Mouse (Mus musculus): ENCODE measurements around the gene Dcaf8.

Gene Dcaf8

GRCm38 (mm10) chr1:172148279-172148954 lies 533 bp downstream of the Dcaf8 start:
- DNase-seq (ENCODE audit: extremely low spot score, low spot score): peak; percentile 76

DNA sequence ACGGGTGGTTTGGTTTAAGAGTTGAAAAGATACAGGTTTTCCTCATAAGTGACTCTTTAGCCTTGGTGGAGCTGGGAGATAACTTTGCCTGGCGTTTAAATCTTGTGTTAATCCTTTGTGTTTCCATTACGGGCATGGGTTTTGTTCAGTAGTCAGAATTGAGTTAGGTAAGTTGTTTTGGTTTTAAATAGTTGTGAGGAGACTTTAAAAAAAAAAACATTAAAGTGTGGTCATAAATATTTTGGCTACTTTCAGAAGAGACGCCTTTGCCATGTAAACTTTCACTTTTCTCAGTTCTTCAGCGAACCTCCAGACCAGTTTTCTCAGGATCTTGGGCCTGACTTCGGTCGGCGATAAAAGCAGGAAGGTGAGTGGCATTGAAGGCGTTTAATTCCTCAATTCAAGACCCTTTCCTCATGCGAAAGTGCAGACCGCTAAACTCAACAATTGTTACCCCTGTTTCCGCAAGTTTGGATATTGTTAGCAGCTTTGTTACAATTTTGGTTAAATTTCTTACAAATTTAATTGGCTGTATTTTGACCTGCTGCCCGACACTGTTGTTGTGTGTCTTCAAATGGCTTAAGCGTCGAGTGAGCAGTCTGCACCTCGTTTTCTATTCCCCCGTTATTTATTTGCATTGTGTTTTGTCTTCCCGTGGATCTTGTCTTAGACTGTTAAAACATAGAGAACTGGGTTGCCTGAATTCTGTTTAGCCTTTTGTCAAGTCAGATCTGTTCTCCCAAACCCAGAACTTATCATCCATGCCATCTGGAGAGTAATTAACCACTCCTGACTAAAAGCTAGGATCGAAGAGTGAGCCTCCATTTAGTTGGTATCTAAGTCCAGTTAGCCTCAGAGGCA lies 1.3 kb downstream of the Dcaf8 start:
- DNase-seq (ENCODE audit: extremely low spot score, low spot score): no peak

DNA sequence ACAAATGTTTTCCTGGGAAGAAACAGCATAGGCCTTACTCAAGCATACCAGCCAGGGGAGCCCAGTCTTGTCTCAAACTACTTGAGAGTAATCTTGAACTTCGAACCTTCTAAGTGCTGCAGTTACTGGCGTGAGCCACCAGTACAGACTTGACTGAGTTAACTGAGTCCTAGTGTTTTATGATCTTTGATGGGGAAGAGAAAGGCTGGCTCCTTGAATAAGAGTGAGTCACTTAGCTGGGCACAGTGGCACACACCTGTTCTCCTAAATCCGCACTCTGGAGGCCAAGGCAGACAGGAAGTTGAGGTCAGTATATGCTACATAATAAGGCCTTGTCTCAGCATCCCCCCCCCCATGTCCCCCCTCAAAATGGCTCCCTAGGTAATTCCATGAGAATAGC lies 6.7 kb downstream of the Dcaf8 start:
- no peak for DNase-seq (ENCODE audit: extremely low spot score, low spot score)

DNA sequence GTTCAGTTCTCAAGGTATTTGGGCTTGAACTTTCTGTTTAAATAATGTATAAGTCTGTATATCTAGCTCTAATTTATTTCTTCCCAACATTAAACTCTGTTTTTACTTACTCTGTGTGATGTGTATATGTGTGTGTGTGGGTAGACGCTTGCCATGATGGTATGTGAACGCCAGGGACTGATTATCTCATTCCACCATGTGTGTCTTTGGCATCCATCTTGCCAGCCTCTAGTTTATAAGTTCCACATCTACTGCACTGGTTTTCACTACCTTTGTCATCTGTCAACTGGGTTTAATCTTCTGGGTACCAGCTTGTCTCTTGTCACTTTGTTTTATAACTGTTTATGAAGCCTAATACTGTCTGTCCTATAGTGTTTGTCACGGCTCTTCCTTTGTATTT lies 7.6 kb downstream of the Dcaf8 start:
- DNase-seq (ENCODE audit: extremely low spot score, low spot score): no peak

- no peak for DNase-seq (ENCODE audit: extremely low spot score, low spot score)
These were observed 12.1 kb downstream of the Dcaf8 start for GRCm38 (mm10) chr1:172159970-172160369.

- no peak for DNase-seq (ENCODE audit: extremely low spot score, low spot score)
These were observed 12.6 kb downstream of the Dcaf8 start for GRCm38 (mm10) chr1:172160508-172160907.

DNA sequence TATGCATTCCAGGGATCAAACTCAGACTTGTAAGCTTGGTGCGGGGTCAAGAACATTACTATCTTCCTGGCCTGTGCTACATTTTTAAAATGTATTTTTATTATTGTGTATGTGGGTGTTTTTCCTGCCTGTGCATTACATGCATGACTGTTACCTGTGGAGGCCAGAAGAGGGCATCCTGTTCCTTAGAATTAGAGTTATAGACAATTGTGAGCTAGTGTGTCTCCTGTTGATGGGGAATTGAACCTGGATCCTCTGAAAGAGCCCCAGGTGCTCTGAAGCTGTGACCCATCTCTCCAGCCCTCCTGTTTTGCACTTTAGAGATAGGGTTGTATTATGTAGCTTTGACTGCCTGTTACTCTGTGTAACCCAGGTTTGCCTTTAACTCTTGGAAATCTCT lies 14.1 kb downstream of the Dcaf8 start:
- no peak for DNase-seq (ENCODE audit: extremely low spot score, low spot score)

- DNase-seq (ENCODE audit: extremely low spot score, low spot score): no peak
These were observed 15.1 kb downstream of the Dcaf8 start for GRCm38 (mm10) chr1:172162959-172163358.

GRCm38 (mm10) chr1:172167911-172168310 lies 20.0 kb downstream of the Dcaf8 start:
- DNase-seq (ENCODE audit: extremely low spot score, low spot score): no peak

GRCm38 (mm10) chr1:172169809-172170208 lies 21.9 kb downstream of the Dcaf8 start:
- DNase-seq (ENCODE audit: extremely low spot score, low spot score): no peak

GRCm38 (mm10) chr1:172172381-172172780 lies 24.5 kb downstream of the Dcaf8 start:
- no peak for DNase-seq (ENCODE audit: extremely low spot score, low spot score)

- no peak for DNase-seq (ENCODE audit: extremely low spot score, low spot score)
These were observed 25.3 kb downstream of the Dcaf8 start for GRCm38 (mm10) chr1:172173181-172173580.

- DNase-seq (ENCODE audit: extremely low spot score, low spot score): no peak
These were observed 29.9 kb downstream of the Dcaf8 start for GRCm38 (mm10) chr1:172177791-172178190.

DNA sequence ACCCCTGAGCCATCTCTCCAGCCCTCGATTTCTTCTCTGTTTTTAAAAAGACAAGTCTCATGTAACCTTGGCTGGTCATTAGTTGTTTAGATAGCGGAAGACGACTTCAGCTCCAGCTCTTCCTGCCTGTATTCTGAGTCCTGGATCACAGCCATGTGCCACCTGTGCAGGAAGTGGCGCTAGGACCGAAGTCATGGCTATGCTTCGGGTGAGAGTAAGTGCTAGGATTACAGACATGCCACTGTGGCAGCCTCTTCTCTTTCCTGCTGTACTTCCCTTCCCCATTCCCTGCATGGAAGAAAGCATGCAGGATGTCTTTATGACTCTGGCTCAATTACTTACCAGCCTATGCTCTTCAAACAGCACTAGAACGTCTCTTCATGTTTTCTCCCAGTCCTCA lies 31.2 kb downstream of the Dcaf8 start:
- DNase-seq (ENCODE audit: extremely low spot score, low spot score): no peak

DNA sequence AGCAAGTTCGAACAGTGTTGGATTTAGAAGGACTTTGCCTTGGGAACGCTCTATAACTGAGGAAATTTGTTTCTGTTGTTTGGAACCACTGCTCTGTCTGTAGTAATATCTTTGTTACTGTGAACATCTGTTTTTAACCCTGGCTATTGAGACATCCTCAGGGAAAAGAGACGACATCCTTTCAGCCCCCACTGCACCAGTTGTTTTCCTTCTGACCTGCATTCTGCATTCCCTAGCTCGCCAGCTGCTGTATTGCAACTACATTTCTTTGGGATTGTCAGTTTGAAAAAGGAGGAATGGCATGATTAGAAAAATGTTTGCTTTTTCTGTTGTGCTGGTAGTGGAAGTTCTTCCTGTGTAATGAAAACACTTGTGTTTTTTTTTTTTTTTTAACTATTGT lies 33.0 kb downstream of the Dcaf8 start:
- DNase-seq (ENCODE audit: extremely low spot score, low spot score): no peak

- DNase-seq (ENCODE audit: extremely low spot score, low spot score): no peak
These were observed 33.9 kb downstream of the Dcaf8 start for GRCm38 (mm10) chr1:172181777-172182176.

DNA sequence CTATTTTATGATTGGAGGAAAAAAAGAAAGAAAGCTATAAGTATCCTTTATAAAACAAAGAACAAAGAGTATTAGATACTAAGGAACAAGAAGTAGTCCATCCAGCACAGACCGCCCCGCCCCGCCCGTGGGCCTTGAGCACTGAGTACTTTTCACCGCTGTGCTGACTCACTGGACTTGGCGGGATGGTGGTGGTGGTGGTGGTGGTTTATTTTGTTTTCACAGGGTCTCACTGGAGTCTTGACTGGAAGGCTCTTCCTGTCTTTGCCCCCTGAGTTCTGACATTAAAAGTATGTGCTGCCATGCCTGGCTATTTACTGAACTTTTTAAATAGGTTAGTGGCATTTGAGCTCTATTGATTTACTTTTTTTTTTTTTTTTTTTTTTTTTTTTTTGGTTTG lies 35.2 kb downstream of the Dcaf8 start:
- no peak for DNase-seq (ENCODE audit: extremely low spot score, low spot score)

DNA sequence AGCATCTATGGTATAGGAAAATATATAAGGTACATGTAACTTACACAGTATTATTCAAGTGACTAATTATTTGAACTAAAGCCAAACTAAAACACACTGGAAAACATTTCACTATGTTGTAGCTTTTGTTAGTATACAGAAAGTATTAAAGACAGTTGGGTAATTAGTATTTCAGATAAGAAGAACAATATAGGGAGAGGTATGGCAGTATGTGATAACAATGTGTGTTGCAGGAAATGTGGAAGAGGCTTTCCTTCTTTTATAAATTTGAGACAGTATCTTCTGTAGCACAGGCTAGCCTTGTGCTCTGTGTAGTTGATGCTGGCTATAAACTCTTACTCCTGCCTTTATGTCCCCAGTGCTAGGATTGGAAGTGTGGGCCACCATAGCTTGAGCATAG lies 36.0 kb downstream of the Dcaf8 start:
- DNase-seq (ENCODE audit: extremely low spot score, low spot score): no peak

DNA sequence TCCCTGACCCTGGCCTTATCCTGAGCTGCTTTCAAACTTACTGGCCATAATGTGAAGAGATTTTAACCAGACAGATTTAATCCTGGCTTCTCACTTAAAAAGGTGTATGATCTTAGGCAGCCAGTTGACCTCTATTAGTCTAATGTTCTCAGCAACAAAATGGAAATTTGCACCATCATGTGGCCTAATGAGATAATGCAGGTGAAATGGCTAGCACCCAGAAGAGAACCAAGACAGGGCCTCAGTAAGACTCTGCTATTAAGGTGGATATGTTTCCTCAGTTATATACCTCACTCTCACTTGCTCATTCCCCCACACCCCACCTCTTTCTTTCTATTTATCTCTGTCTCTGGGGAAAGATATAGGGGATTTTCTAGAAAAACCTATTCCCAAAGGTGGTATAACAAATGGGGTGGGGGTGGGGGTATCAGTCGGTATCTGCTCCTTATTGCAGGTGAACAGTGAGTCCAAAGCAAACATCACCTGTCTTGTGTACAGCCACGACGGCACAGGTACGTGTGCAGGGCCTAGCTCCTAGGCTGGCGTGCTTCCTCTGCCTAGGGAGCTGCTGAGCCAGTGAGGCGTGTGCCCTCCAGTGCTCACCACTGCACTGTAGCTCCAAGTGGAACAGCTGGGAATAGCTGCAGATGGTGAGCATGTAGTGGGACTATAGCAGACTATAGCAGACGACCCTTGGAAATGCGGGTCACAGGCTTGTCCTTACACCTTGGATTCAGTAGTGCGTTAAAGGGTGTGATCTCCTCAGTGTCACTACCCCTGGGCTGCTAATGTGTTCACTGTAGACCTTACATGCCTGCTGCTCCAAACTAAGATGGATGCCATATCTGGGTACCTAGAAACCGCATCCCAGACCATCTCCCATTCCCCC lies 38.8 kb downstream of the Dcaf8 start:
- no peak for DNase-seq (ENCODE audit: extremely low spot score, low spot score)

GRCm38 (mm10) chr1:172188891-172189290 lies 41.0 kb downstream of the Dcaf8 start:
- no peak for DNase-seq (ENCODE audit: extremely low spot score, low spot score)

DNA sequence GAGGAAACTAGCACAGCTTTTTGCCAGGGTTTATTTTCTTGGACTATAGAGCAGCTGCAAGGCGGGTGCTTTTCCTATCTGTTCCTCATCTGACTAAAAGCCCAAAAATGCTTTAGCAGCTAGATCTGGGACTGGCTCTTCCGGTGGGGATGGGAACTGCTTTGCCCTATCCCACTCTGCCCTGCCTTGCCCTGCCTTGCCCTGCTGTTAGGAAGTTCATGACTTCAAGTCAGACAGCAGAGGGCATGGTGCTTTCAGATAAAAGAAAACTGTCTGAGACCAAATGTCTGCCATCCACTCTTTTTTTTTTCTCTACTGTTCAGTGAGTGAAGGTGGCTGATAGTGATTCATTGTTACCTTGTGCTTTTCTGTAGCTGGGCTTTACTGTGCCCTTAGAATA lies 43.7 kb downstream of the Dcaf8 start:
- no peak for DNase-seq (ENCODE audit: extremely low spot score, low spot score)

GRCm38 (mm10) chr1:172192217-172192616 lies 44.3 kb downstream of the Dcaf8 start:
- DNase-seq (ENCODE audit: extremely low spot score, low spot score): no peak

All from neural tube, embryonic 10.5 days (tissue).